Mouse (Mus musculus) neural tube, embryonic 14.5 days (tissue): ENCODE measurements around the gene Psmg3. TPM values are rescaled to one million over a fixed set of nuclear protein-coding genes. Genes with fewer than 3 reads are reported as not detected.

Experiments used
- ATAC-seq: fragments of 200-750 bp; cut with Nextera tagmentation; 2 replicates; pipeline ENCODE4 v1.8.0; 2017; ENCODE audit warnings: low read depth, mild to moderate bottlenecking, moderate TSS enrichment, moderate library complexity
- H3K27ac ChIP-seq: fragments of 300-500 bp; sonication (generic); 2 replicates; pipeline ENCODE4 v1.5.1; 2014; ENCODE audit warnings: low read depth, mild to moderate bottlenecking, control low read depth, low read length, moderate library complexity, mixed read lengths
- H3K27me3 ChIP-seq: fragments of 300-500 bp; sonication (generic); 2 replicates; pipeline ENCODE4 v1.6.1; 2014; ENCODE audit warnings: low read length; ENCODE audit not compliant: control insufficient read depth, insufficient read depth
- H3K36me3 ChIP-seq: fragments of 300-500 bp; sonication (generic); 2 replicates; pipeline ENCODE4 v1.6.1; 2014; ENCODE audit warnings: low read length, mixed read lengths; ENCODE audit not compliant: control insufficient read depth, insufficient read depth
- H3K4me1 ChIP-seq: fragments of 300-500 bp; sonication (generic); 2 replicates; pipeline ENCODE4 v1.6.1; 2014; ENCODE audit warnings: low read length; ENCODE audit not compliant: control insufficient read depth, insufficient read depth
- H3K4me2 ChIP-seq: fragments of 300-500 bp; sonication (generic); 2 replicates; pipeline ENCODE4 v1.6.1; 2014; ENCODE audit warnings: mild to moderate bottlenecking, low read depth, low read length, control low read depth
- H3K4me3 ChIP-seq: fragments of 300-500 bp; sonication (generic); 2 replicates; pipeline ENCODE4 v1.5.1; 2014; ENCODE audit warnings: low read depth, low read length, control low read depth, mixed read lengths
- H3K9ac ChIP-seq: fragments of 300-500 bp; sonication (generic); replicated peaks from 2 replicates; pipeline ENCODE4 v1.6.1; 2014; ENCODE audit warnings: low read depth, mild to moderate bottlenecking, control low read depth, low read length, mixed read lengths
- H3K9me3 ChIP-seq: fragments of 300-500 bp; sonication (generic); 2 replicates; pipeline ENCODE4 v1.6.1; 2016; ENCODE audit warnings: low read length; ENCODE audit not compliant: control insufficient read depth
- WGBS: fragments of 180-500 bp; shearing (Covaris S2); extraction: QIAGEN DNeasy Blood & Tissue Kit; methylation state at CpG from one replicate; pipeline ENCODE4 v1.1.7; 2014; 5-methylcytosine and 5-hydroxymethylcytosine counted together
- polyA plus RNA-seq: library from polyadenylated mRNA; unstranded; fragments of >200 nt; fragmentation: Nextera tagmentation; extraction: Ambion mirVana; gene quantifications from 2 replicates; pipeline ENCODE4 v1.2.1, GENCODE M21; 2014

Gene Psmg3
- polyA plus RNA-seq, 1 experiment from 2014 or later, result 71.1 TPM

DNA sequence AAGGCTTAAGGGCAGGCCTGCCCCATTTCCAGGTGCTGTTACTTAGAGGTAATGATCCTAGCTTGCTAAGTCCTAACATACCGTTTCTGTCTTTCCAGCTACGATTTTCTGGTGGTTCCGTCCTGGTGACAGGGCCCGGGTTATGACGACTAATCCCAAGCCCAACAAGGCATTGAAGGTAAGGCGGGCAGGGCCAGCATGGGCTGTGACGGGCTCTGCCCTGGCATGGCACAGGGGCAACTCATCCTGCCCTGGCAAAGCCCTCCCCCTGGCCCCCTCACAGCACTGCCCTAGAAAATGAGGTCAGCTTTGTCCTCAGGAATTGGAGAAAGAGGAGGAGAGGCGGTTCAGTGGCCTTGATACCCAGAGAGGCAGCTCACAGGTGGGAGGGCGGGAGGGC lies 27.6 kb downstream of the Psmg3 start:
- 93% methylated on average over 9 of the region's 9 CpGs for whole genome bisulfite sequencing
- peak overlapping the region; percentile 91; the same call in 1 of the 2 replicates for H3K27ac ChIP-seq

DNA sequence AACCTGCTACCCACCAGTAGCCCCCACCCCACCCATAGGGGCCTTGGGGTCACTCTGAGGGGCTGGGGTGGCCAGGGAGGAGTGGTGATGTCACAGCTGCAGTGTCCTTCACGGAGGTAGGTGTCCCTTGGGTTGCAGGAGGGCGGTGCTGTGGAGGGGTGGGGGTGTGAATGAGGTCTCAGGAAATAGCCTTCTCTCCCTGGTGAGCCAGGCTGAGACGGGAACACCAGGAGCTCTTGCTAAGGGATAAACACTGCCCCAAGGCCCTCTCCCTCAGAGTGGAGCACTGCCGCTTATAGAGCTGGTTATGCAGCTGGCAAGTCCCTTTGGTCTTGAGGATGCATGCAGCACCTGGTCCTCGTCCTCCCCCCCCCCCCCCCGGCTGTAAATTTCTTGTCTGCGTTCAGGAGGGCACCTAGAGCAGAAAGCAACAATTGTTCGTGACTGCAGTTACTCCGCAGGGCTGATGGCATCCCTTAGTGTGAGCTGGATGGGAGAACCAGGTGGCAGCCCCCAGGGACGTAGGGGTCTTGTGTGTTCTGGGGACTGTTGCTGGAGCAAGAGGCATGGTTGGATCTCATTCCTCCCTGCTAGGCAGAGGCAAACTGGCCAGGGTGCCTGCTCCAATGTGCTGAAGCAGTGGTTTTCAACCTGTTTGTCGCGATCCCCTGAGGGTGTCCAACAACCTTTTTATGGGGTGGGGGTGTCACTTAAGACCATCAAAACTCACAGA lies 28.4 kb downstream of the Psmg3 start:
- no peaks in the 10 kb centered on the region for H3K9me3 ChIP-seq
- H3K9ac ChIP-seq, result peak overlapping the region; percentile 54
- peak overlapping the region; percentile 91 for H3K27ac ChIP-seq
- peak; percentile 57 for ATAC-seq
- WGBS, result 16% methylated on average over 12 of the region's 12 CpGs
- peak overlapping the region; percentile 29 for H3K4me3 ChIP-seq
- H3K4me1 ChIP-seq, result peaks cover 35% of the 10 kb centered on the region
- H3K36me3 ChIP-seq, result 0 out of 2 replicates have a peak, but pooled peaks cover 3% of the 10 kb centered on the region
- H3K27me3 ChIP-seq, result no peaks in the 10 kb centered on the region
- H3K4me2 ChIP-seq, result peak overlapping the region; percentile 60

More for the DNA sequence above, 27.6 kb downstream of the Psmg3 start:
- H3K9me3 ChIP-seq, result no peaks in the 10 kb centered on the region
- peaks cover 37% of the 10 kb centered on the region for H3K4me1 ChIP-seq
- peak overlapping the region; percentile 60 for H3K4me2 ChIP-seq
- H3K9ac ChIP-seq, result 0 out of 2 replicates have a peak overlapping the region, but pooled peaks have one; percentile 54
- 0 out of 2 replicates have a peak, but pooled peaks cover 3% of the 10 kb centered on the region for H3K36me3 ChIP-seq
- no peak for ATAC-seq
- no peaks in the 10 kb centered on the region for H3K27me3 ChIP-seq
- H3K4me3 ChIP-seq, result no peak overlapping the region

DNA sequence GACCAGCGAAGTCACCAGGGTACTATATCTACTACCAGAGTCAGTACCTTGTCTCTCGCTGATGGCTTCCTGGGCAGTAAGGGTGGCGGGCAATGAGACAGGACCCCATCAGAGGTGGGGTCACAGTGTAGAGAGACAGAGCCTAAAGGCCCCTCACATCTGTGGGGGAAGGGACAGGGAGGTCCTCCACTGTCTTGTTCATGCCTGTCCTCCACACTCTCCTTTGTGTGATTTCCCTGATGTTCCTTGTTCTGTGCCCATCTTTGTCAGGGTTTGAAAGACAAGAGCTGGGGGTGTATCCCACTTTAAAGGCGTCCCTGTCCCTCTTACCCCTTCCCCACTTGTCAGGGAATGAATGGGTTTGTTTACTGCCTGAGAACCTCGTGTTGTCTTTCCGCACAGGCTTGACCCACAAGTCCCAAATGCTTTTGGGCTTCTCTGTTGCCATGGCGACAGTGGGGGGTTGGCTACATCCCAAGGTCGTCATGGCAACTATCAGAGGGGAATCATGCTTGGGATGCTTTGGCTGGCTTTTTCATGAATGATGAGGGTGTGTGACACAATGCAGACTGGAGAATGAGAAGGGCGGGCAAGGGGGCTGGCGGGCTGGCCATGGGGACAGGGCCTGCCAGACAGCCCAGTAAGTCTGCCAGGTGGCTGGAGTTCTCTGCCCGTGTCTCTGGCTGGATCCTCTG lies 29.1 kb downstream of the Psmg3 start:
- Histone ChIP-seq H3K9me3 (no peaks in the 10 kb centered on the region), H3K4me3 (peak overlapping the region; percentile 29), H3K4me2 (peak overlapping the region; percentile 60), H3K9ac (peak overlapping the region; percentile 54), H3K36me3 (0 out of 2 replicates have a peak, but pooled peaks cover 3% of the 10 kb centered on the region), H3K27ac (peak overlapping the region; percentile 91), H3K27me3 (no peaks in the 10 kb centered on the region), H3K4me1 (peaks cover 38% of the 10 kb centered on the region)
- WGBS, result 12% methylated on average over 11 of the region's 11 CpGs
- peak; percentile 87 for ATAC-seq

DNA sequence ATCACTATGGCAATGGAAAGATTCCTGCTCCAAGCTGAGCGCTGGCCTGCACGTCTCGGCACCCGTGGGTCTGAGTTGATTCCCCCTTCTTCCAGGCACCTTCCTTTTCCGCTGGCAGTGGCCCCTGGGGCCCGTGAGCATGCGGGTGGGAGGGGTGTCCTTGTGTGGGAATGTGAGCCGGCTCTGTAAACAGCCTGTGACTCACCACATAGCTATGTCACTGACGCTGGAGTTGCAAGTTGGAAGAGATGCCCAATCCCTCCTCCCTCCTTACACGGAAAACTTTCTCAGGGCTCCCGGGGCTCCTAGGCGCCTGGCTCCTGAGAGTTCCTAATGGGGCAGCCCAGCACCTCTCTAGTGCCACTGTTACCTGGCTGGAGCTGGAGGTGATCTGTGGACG lies 29.8 kb downstream of the Psmg3 start:
- peaks cover 45% of the 10 kb centered on the region for H3K4me1 ChIP-seq

DNA sequence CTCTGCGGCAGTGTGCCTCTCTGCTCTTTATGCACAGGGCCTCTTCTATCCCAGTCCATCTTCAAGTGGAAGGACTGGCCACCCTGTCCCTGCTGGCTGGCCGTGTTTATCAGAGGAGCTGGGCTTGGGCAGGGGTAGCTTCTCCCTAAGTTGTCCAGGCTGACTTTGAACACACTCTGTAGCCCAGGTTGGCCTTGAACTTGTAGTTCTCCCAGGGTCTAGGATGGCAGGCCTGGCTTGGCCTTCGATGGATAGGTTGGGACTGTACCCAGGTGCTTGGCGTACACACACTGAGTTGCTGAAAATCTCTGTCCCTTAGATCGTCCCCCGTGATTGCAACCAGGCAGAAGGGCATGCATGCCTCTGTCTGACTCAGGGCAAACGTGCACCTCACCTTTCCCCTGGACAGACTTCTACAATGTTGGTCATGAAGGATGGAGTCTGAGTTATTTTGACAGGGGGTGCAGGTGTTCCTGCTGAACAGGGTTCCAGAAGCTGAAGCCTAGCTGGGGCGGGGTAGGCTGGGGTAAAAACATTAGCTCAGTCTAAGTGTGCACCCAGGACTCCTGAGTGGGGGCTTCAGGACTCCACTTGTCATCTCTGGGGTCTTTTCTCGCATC lies 30.6 kb downstream of the Psmg3 start:
- H3K4me2 ChIP-seq, result no peak overlapping the region
- H3K9me3 ChIP-seq, result no peaks in the 10 kb centered on the region
- H3K36me3 ChIP-seq, result 0 out of 2 replicates have a peak, but pooled peaks cover 3% of the 10 kb centered on the region
- 79% methylated on average over 9 of the region's 9 CpGs for WGBS
- H3K27ac ChIP-seq, result peak overlapping the region; percentile 34; the same call in 1 of the 2 replicates
- no peak for ATAC-seq
- H3K27me3 ChIP-seq, result no peaks in the 10 kb centered on the region
- no peak overlapping the region for H3K4me3 ChIP-seq
- no peak overlapping the region; the same call in 1 of the 2 replicates for H3K9ac ChIP-seq
- H3K4me1 ChIP-seq, result peaks cover 47% of the 10 kb centered on the region

More for the DNA sequence above, 29.8 kb downstream of the Psmg3 start:
- Histone ChIP-seq H3K4me3 (no peak overlapping the region), H3K27me3 (no peaks in the 10 kb centered on the region), H3K9ac (0 out of 2 replicates have a peak overlapping the region, but pooled peaks have one; percentile 54), H3K36me3 (0 out of 2 replicates have a peak, but pooled peaks cover 3% of the 10 kb centered on the region), H3K4me2 (peak overlapping the region; percentile 60), H3K27ac (peak overlapping the region; percentile 91), H3K9me3 (no peaks in the 10 kb centered on the region)
- peak; percentile 30; the same call in 1 of the 2 replicates for ATAC-seq
- whole genome bisulfite sequencing, result 16% methylated on average over 13 of the region's 13 CpGs

DNA sequence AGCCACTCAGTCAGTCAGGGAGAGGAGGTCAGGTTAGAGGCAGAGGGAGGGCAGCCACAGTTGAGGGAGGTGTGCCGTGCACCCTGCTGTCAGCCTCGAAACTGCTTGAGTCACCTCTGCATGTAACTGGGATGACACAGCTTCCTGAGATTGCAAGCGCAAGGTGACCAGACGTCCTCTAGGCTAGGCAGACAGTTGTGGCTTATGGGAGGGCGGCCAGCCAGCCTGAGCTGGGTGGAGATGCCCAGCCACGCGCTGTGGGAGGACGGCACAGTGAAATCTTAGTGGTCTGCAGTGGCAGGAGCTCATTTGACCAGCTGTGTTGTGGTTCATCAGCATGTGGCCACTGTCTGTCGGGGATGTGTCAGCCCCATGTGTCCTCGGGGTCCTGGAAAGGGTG lies 31.7 kb downstream of the Psmg3 start:
- no peak for ATAC-seq
- no peak overlapping the region for H3K4me3 ChIP-seq
- H3K36me3 ChIP-seq, result no peaks in the 10 kb centered on the region
- H3K9me3 ChIP-seq, result no peaks in the 10 kb centered on the region
- WGBS, result 72% methylated on average over 10 of the region's 10 CpGs
- H3K4me2 ChIP-seq, result no peak overlapping the region
- no peak overlapping the region for H3K9ac ChIP-seq
- H3K27ac ChIP-seq, result no peak overlapping the region
- peaks cover 49% of the 10 kb centered on the region for H3K4me1 ChIP-seq
- no peaks in the 10 kb centered on the region for H3K27me3 ChIP-seq

DNA sequence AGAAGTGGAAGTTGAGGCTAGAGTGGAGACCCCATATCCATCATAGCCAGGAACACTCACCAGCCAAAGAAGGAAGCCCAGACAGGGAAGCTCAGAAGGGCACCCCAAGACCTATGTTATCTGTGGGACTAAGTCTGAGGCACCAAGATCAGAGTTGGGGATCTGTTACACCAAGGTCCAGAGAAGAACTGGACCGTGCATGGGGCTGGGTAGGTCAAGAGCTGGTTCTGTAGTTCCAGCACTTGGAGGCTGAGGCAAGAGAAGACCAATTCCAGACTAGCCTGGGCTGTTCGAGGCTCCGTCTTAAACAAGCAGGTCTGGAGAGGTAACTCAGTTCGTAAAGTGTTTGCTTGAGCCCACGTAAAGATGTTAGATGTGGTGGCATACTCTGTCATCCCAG lies 32.5 kb downstream of the Psmg3 start:
- no peaks in the 10 kb centered on the region for H3K36me3 ChIP-seq
- WGBS, result 97% methylated on average over 5 of the region's 5 CpGs
- H3K27me3 ChIP-seq, result no peaks in the 10 kb centered on the region
- H3K27ac ChIP-seq, result no peak overlapping the region
- H3K4me1 ChIP-seq, result peaks cover 47% of the 10 kb centered on the region
- no peak for ATAC-seq
- no peak overlapping the region for H3K9ac ChIP-seq
- no peak overlapping the region for H3K4me3 ChIP-seq
- H3K4me2 ChIP-seq, result no peak overlapping the region
- no peaks in the 10 kb centered on the region for H3K9me3 ChIP-seq

DNA sequence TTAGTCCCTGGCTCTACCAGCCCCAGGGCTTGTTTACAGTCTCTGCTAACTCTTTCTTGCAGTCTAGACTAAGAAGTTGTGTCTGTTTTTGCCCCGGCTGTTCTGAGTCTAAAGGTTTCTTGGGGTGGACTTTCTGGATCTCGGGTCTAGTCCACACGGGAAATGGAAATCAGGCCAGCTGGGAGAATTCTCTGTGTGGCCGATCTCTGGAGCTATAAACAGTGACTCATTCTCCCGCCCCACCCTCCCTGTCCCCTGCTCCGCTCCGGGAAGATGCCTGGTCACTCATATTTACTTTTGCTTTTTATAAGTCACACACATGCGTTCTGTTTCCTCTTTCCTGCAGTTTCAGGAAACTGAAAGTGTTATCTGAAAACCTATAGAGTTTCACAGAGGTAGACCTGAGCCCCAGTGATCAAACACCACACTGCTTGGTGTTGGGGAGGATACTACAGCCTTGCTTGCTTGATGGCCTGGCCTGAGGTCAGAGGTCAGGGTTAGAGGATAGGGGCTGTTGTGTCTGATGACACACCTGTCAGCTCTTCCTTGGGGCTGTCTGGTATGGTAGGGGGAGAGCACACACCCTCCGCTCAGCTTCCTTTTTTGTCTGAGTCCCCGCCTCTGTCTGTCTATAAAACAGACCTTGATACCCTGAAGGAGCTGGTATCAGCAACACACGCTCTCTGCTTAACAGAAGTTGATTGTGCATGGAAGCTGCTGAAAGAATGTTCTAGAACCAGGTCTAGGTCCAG lies 33.2 kb downstream of the Psmg3 start:
- Histone ChIP-seq H3K9me3 (no peaks in the 10 kb centered on the region), H3K27me3 (no peaks in the 10 kb centered on the region), H3K4me1 (peaks cover 41% of the 10 kb centered on the region), H3K36me3 (no peaks in the 10 kb centered on the region), H3K4me3 (no peak overlapping the region), H3K27ac (no peak overlapping the region), H3K4me2 (no peak overlapping the region), H3K9ac (0 out of 2 replicates have a peak overlapping the region, but pooled peaks have one; percentile 21)
- 65% methylated on average over 11 of the region's 11 CpGs for WGBS
- ATAC-seq, result no peak
